Mouse (Mus musculus): Measurements from ENCODE around the gene Ankrd54. TPM values are rescaled to one million over a fixed set of nuclear protein-coding genes. Genes with fewer than 3 reads are reported as not detected.
A peak's percentile ranks its signal among the peaks of the same experiment; 100 is the strongest.

Ankrd54 gene
- polyA plus RNA-seq (2016; fragmentation: Nextera tagmentation; extraction: Ambion mirVana): 64.0 and 67.5 TPM in 2 replicates

- H3K9me3 ChIP-seq: no peaks in the 10 kb centered on the region
- H3K27me3 ChIP-seq: 0 out of 2 replicates have a peak, but pooled peaks cover under 1% of the 10 kb centered on the region
- peaks cover 16% of the 10 kb centered on the region for H3K4me1 ChIP-seq
- peak within 1 kb of the TSS; percentile 73 for H3K4me2 ChIP-seq (replicated peaks)
- H3K27ac ChIP-seq (replicated peaks): peak within 1 kb of the TSS; percentile 81
- peaks cover 36% of the 10 kb centered on the region for H3K36me3 ChIP-seq
- ATAC-seq (ENCODE audit: low FRiP score, low read depth): peak; percentile 100
- WGBS: under 1% methylated on average over 79 of the region's 80 CpGs
- peak within 1 kb of the TSS; percentile 89 for H3K9ac ChIP-seq (replicated peaks)
- peak within 1 kb of the TSS; percentile 82 for H3K4me3 ChIP-seq
Observed at GRCm38 (mm10) chr15:79062376-79063159, at the start of gene Ankrd54. Ankrd54 (minus strand) TSS chr15:79062893.

- Histone ChIP-seq H3K36me3 (peaks cover 18% of the 10 kb centered on the region), H3K27ac (replicated peaks) (no peak overlapping the region), H3K9ac (replicated peaks) (no peak overlapping the region), H3K27me3 (peaks cover 15% of the 10 kb centered on the region), H3K4me1 (peaks cover 23% of the 10 kb centered on the region), H3K9me3 (no peaks in the 10 kb centered on the region), H3K4me3 (no peak overlapping the region), H3K4me2 (replicated peaks) (no peak overlapping the region)
- ATAC-seq (ENCODE audit: low FRiP score, low read depth): no peak
- WGBS: 79% methylated on average over 4 of the region's 4 CpGs
Observed at GRCm38 (mm10) chr15:79111774-79112173, 49.1 kb upstream of the Ankrd54 start.

GRCm38 (mm10) chr15:79110528-79110927 is 47.8 kb upstream of the Ankrd54 start:
- Histone ChIP-seq H3K27ac (replicated peaks) (no peak overlapping the region), H3K4me3 (peak overlapping the region; percentile 73), H3K27me3 (peaks cover 19% of the 10 kb centered on the region), H3K9ac (replicated peaks) (peak overlapping the region; percentile 20), H3K9me3 (no peaks in the 10 kb centered on the region), H3K4me2 (replicated peaks) (peak overlapping the region; percentile 97), H3K36me3 (peaks cover 14% of the 10 kb centered on the region; the same call in 1 of the 2 replicates), H3K4me1 (peaks cover 23% of the 10 kb centered on the region)
- no peak for ATAC-seq (ENCODE audit: low FRiP score, low read depth)
- 75% methylated on average over 2 of the region's 2 CpGs for WGBS

DNA sequence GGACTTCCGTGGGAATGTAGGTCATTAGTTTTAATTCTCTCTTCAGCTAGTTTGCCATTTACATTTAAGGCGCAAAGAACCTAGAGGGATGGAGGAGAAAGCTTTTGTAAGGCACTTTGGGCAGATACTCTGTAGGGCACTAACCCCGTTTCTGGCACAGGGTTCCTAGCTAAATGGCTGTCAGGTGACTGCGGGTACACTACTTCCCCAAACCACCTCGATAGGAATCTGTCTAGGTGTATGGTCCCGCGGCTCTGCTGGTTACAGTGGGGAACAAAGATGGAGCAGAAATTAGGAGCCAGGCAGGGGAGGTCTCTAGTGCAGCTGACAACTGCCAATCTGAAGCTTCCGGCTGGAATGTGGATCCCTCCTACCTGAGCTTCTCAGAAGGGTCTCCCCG is 47.3 kb upstream of the Ankrd54 start:
- peaks cover 19% of the 10 kb centered on the region for H3K27me3 ChIP-seq
- 18% methylated on average over 9 of the region's 9 CpGs for WGBS
- H3K9ac ChIP-seq (replicated peaks): peak overlapping the region; percentile 93; the same call in 1 of the 2 replicates
- ATAC-seq (ENCODE audit: low FRiP score, low read depth): no peak
- peak overlapping the region; percentile 97 for H3K4me2 ChIP-seq (replicated peaks)
- H3K36me3 ChIP-seq: peaks cover 9% of the 10 kb centered on the region; the same call in 1 of the 2 replicates
- no peaks in the 10 kb centered on the region for H3K9me3 ChIP-seq
- H3K4me1 ChIP-seq: peaks cover 23% of the 10 kb centered on the region
- no peak overlapping the region for H3K27ac ChIP-seq (replicated peaks)
- H3K4me3 ChIP-seq: peak overlapping the region; percentile 73

DNA sequence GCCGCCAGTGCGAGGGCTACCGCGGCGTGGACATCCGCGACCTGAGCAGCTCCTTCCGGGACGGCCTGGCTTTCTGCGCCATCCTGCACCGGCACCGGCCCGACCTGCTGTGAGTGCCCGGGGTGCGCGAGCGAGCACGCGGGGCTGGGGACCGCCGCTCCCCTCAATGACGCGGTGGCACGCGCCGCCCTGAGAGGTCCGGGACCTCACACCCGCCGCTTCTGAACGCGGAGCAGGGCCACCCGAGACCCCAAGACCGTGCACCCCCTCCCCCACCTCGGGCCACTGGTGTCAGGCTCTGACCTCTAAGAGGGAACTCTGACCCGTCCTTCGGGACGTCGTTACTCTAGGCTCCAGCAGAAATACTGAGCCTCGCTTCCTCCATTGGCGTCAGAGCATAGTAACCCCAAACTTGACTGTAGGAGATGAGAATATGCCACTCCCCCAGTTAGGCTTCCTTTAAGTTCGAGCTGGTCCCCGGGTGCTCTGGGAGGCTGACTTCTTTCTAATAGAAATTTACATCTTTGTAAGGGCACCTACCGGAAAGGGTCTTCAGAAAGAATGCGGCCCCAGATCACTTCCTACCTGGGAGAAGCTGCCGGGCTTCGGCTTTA is 46.7 kb upstream of the Ankrd54 start:
- Histone ChIP-seq H3K9ac (replicated peaks) (peak overlapping the region; percentile 93), H3K4me3 (peak overlapping the region; percentile 73), H3K36me3 (peaks cover 5% of the 10 kb centered on the region; the same call in 1 of the 2 replicates), H3K4me2 (replicated peaks) (peak overlapping the region; percentile 97), H3K27ac (replicated peaks) (peak overlapping the region; percentile 44), H3K27me3 (peaks cover 19% of the 10 kb centered on the region), H3K9me3 (no peaks in the 10 kb centered on the region), H3K4me1 (peaks cover 23% of the 10 kb centered on the region)
- under 1% methylated on average over 42 of the region's 46 CpGs for WGBS
- ATAC-seq (ENCODE audit: low FRiP score, low read depth): no peak; the same call in 1 of the 2 replicates

DNA sequence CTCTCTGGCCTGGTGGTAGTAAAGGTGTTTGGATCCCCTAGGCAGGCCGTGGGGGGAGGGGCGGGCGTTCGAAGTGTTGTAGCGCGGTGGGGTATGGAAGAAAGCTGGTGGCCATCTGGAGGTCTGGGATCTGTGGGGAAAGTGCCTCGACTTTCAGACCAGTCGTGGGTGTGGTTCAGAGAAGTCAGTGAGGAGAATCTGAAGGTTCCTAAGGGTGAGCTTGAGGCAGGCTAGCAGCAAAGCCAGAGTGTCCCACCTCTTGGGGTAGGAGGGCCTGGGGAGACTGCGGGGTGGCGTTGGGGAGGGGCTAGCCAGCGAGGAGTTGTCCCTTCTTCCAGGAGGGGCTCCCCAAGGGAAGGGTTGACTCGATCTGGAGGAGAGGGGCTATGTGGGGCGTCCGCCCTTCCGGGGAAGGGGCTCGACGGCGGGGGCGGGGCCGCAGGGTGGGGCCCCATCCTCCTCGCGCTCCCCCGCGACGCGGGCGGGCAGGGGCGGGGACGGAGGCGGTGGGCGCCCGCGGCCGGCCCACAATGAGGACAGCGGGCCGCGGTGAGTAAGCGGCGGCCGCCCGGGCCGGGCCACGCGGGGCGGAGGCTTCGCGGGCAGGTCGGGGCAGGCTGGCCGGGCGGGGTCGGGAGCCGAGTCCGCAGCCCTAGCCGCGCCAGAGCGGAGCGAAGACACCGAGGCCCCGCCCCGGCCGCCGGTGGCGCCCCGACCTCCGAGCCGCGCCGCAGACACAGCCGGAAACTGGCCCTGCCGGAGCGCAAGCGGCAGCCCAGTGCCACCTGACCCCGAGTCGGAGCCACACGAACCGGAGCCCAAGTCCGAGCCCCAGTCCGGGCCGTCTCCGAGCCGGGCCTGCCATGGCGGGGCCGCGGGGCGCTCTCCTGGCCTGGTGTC is 46.0 kb upstream of the Ankrd54 start, which contains the start of gene Micall1:
Gene Micall1, plus strand, starts transcription at position 478 of the 900 bp plus-strand sequence.
- peak within 1 kb of the TSS; percentile 93 for H3K9ac ChIP-seq (replicated peaks)
- H3K27me3 ChIP-seq: peaks cover 19% of the 10 kb centered on the region
- under 1% methylated on average over 72 of the region's 85 CpGs for WGBS
- H3K9me3 ChIP-seq: no peaks in the 10 kb centered on the region
- H3K4me1 ChIP-seq: peaks cover 23% of the 10 kb centered on the region
- ATAC-seq (ENCODE audit: low FRiP score, low read depth): peak; percentile 86
- H3K4me3 ChIP-seq: peak within 1 kb of the TSS; percentile 73
- peak within 1 kb of the TSS; percentile 44 for H3K27ac ChIP-seq (replicated peaks)
- peak within 1 kb of the TSS; percentile 97 for H3K4me2 ChIP-seq (replicated peaks)
- peaks cover 5% of the 10 kb centered on the region; the same call in 1 of the 2 replicates for H3K36me3 ChIP-seq

DNA sequence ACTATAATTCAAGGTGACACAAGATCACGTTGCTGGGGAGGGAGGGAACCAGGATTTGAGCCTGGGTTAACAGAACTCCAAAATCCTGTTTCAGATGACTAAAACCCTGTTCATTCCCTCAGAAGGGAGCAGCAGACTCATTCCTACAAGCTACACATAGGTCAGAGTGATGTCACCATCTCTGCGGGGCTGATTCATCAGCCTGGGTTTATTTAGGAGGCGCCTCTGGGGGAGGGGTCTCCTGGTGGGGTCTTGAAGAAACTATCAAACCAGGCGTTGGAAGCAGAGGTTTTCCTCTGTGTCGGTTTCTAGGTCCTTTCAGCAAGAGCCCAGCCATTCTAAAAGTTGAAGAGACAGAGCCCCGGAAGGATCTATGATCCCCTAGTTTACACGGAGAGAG is 45.3 kb upstream of the Ankrd54 start:
- peak overlapping the region; percentile 93; the same call in 1 of the 2 replicates for H3K9ac ChIP-seq (replicated peaks)
- H3K4me2 ChIP-seq (replicated peaks): peak overlapping the region; percentile 97
- peaks cover 19% of the 10 kb centered on the region for H3K27me3 ChIP-seq
- H3K4me3 ChIP-seq: peak overlapping the region; percentile 73; the same call in 1 of the 2 replicates
- H3K9me3 ChIP-seq: no peaks in the 10 kb centered on the region
- peak overlapping the region; percentile 44; the same call in 1 of the 2 replicates for H3K27ac ChIP-seq (replicated peaks)
- whole genome bisulfite sequencing: 24% methylated on average over 7 of the region's 7 CpGs
- peaks cover 23% of the 10 kb centered on the region for H3K4me1 ChIP-seq
- ATAC-seq (ENCODE audit: low FRiP score, low read depth): no peak
- peaks cover 4% of the 10 kb centered on the region; the same call in 1 of the 2 replicates for H3K36me3 ChIP-seq

DNA sequence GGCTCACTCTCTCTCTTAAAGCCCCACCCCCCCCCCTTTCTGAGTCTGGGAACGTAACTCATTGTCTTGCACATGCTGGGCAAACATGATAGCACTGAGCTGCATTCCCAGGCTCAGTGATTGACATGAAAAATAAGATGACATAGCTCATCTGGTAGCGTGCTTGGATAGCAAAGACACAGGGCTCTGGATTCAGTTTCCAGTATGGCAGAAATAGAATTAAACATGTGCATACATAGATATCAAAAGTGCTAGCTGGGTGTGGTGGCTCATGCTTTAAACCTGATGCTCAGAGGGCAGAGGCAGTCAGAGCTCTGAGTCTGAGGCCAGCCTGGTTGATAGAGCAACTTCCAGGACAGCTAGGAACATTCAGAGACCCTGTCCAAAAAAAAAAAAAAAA is 43.1 kb upstream of the Ankrd54 start:
- no peak overlapping the region for H3K27ac ChIP-seq (replicated peaks)
- WGBS: 48% methylated on average over 2 of the region's 2 CpGs
- no peak overlapping the region for H3K4me2 ChIP-seq (replicated peaks)
- no peaks in the 10 kb centered on the region for H3K36me3 ChIP-seq
- no peak overlapping the region for H3K4me3 ChIP-seq
- no peak for ATAC-seq (ENCODE audit: low FRiP score, low read depth)
- no peaks in the 10 kb centered on the region for H3K9me3 ChIP-seq
- H3K4me1 ChIP-seq: peaks cover 22% of the 10 kb centered on the region
- H3K9ac ChIP-seq (replicated peaks): no peak overlapping the region
- H3K27me3 ChIP-seq: peaks cover 16% of the 10 kb centered on the region

- H3K4me1 ChIP-seq: peaks cover 3% of the 10 kb centered on the region
- H3K9ac ChIP-seq (replicated peaks): no peak overlapping the region
- H3K27me3 ChIP-seq: peaks cover 5% of the 10 kb centered on the region; the same call in 1 of the 2 replicates
- no peaks in the 10 kb centered on the region for H3K36me3 ChIP-seq
- no peaks in the 10 kb centered on the region for H3K9me3 ChIP-seq
- WGBS: 72% methylated on average over 10 of the region's 10 CpGs
- no peak overlapping the region for H3K4me2 ChIP-seq (replicated peaks)
- ATAC-seq (ENCODE audit: low FRiP score, low read depth): no peak
- no peak overlapping the region for H3K27ac ChIP-seq (replicated peaks)
- H3K4me3 ChIP-seq: no peak overlapping the region
Observed at GRCm38 (mm10) chr15:79103264-79103663, 40.6 kb upstream of the Ankrd54 start.

DNA sequence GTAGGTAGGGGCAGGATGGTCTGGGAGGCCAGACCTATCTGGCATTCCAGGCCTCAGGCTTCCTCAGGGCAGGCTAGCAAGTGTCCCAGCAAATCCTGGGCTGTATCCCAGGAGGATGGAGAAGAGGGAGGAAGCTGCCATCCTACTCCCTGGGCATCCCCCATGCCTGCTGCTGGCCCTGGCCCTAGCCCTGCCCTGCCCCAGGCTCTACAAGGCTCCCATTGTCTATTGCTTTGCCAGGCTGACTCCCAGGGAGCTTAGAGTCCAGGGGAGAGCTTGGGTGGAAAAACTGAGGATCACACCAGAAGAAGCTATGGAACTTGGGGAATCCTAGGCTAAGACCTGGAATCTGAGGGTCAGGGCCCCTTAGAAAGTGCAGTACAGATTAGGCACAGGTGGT is 38.8 kb upstream of the Ankrd54 start:
- peaks cover 5% of the 10 kb centered on the region; the same call in 1 of the 2 replicates for H3K27me3 ChIP-seq
- ATAC-seq (ENCODE audit: low FRiP score, low read depth): no peak
- H3K4me3 ChIP-seq: no peak overlapping the region
- no peak overlapping the region for H3K27ac ChIP-seq (replicated peaks)
- no peaks in the 10 kb centered on the region for H3K36me3 ChIP-seq
- no peaks in the 10 kb centered on the region for H3K9me3 ChIP-seq
- no peak overlapping the region for H3K4me2 ChIP-seq (replicated peaks)
- no peaks in the 10 kb centered on the region for H3K4me1 ChIP-seq
- H3K9ac ChIP-seq (replicated peaks): no peak overlapping the region

- Histone ChIP-seq H3K36me3 (peaks cover 10% of the 10 kb centered on the region), H3K9me3 (no peaks in the 10 kb centered on the region), H3K4me2 (replicated peaks) (no peak overlapping the region), H3K4me1 (no peaks in the 10 kb centered on the region), H3K27me3 (no peaks in the 10 kb centered on the region), H3K27ac (replicated peaks) (no peak overlapping the region), H3K9ac (replicated peaks) (no peak overlapping the region), H3K4me3 (no peak overlapping the region)
- WGBS: 85% methylated on average over 4 of the region's 4 CpGs
- no peak for ATAC-seq (ENCODE audit: low FRiP score, low read depth)
Observed at GRCm38 (mm10) chr15:79100391-79100790, 37.7 kb upstream of the Ankrd54 start.

Data from midbrain, embryonic 12.5 days (tissue).